Mouse (Mus musculus): ENCODE measurements at regions not wholly inside any gene's neighbourhood (a gene's known extent, or its start where the extent isn't known, plus 50 kb on each side); places are given as distances from the start of the nearest gene placed in this dataset.

DNA sequence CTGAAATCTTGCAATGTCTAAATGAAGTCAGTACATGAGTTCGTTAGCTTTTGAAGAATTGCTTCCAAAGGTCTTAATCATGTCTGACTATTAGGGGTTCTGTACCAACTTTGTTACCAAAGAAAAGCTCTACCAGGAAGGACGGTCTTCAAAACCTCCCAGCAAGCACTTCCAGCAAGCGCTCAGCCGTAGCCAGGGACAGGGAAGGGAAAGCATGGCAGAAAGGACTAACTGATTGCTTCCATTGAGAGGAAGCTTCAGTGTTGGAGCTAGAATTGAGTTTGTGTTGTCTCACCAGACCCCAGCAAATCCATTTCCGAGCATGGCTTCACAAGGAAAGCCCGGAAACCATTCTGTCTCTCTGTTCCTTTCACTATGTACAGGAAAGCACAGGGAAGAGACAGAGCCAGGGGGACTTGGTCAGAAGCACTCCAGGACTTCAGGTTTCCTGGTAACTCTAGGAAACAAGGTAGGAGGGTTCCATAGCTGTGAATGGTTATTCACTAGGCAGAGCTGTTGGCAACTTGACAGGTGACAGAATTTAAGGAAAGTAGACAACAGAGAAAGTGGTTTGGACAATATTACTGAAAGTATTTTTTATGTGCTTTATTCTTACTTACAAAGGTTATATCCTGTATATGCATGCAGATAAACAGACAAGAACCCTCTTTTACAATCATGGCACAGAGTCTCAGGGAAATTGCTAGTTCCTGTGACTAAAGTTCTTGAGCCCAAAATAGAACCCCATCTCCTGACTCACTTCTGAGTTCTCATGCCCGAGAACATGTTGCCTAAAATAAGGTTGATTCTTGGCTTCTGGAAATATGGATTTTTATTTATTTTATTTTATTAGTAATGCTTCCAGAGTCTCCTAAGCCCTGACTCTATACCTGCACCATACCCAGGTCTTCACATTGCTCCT lies 151.5 kb upstream of the Dnajc19 start:
- Histone ChIP-seq H3K9me3 (replicated peaks; ENCODE audit: control insufficient read depth, low read length) (no peaks in the 10 kb centered on the region), H3K27ac (ENCODE audit: low read depth, low read length) (no peak overlapping the region), H3K9ac (ENCODE audit: low read length) (no peak overlapping the region), H3K4me1 (ENCODE audit: control insufficient read depth, insufficient read depth, low read length) (0 out of 2 replicates have a peak, but pooled peaks cover 5% of the 10 kb centered on the region), H3K27me3 (replicated peaks; ENCODE audit: control insufficient read depth, insufficient read depth, low read length) (no peaks in the 10 kb centered on the region), H3K4me3 (ENCODE audit: low read depth, low read length) (no peak overlapping the region), H3K4me2 (ENCODE audit: low read length) (no peak overlapping the region), H3K36me3 (ENCODE audit: control insufficient read depth, insufficient read depth, low read length) (no peaks in the 10 kb centered on the region)
- WGBS: 69% methylated on average over 7 of the region's 7 CpGs
- ATAC-seq: peak; percentile 31; the same call in 1 of the 2 replicates
- DNase-seq (ENCODE audit: low spot score): no peak

DNA sequence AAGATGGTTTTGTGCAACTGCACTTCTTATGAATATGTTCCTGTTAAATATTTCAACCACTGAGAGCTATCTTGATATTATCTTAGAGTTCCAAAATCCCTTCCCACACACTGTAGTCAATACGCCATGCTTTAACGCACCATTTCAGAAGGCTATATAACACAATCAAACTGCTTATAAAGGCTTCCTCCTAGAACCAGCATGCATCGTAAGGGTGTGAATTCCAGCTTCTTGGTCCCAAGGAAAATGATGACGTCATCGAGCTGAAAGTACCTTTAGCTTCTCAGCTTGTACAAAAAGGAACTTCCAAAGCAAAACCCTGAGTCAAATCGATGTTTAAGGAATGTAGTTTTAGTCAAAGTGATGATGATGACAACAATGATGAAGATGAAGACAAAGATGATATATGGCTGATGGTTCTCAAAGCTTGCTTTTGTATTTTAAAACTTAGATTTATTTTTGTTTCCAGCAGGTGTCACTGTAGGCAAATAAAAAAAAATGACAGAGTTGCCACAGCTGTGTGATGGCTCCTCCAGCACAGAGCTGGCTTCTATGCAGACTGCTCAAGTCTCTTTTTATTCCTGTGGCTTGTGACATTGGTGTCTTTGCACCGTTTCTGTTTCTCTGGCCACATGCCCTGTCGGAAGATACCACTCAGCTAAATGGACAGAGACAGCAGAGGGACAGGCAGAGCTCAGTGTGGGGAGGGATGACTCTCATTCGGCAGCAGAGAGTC lies 150.6 kb upstream of the Dnajc19 start:
- ATAC-seq (peak; percentile 91), DNase-seq (ENCODE audit: low spot score) (peak; percentile 86)
- no peaks in the 10 kb centered on the region for H3K36me3 ChIP-seq (ENCODE audit: control insufficient read depth, insufficient read depth, low read length)
- no peak overlapping the region for H3K4me3 ChIP-seq (ENCODE audit: low read depth, low read length)
- no peak overlapping the region for H3K9ac ChIP-seq (ENCODE audit: low read length)
- H3K4me2 ChIP-seq (ENCODE audit: low read length): no peak overlapping the region
- 45% methylated on average over 9 of the region's 9 CpGs for WGBS
- H3K27ac ChIP-seq (ENCODE audit: low read depth, low read length): no peak overlapping the region
- 0 out of 2 replicates have a peak, but pooled peaks cover 5% of the 10 kb centered on the region for H3K4me1 ChIP-seq (ENCODE audit: control insufficient read depth, insufficient read depth, low read length)
- H3K27me3 ChIP-seq (replicated peaks; ENCODE audit: control insufficient read depth, insufficient read depth, low read length): no peaks in the 10 kb centered on the region
- no peaks in the 10 kb centered on the region for H3K9me3 ChIP-seq (replicated peaks; ENCODE audit: control insufficient read depth, low read length)

DNA sequence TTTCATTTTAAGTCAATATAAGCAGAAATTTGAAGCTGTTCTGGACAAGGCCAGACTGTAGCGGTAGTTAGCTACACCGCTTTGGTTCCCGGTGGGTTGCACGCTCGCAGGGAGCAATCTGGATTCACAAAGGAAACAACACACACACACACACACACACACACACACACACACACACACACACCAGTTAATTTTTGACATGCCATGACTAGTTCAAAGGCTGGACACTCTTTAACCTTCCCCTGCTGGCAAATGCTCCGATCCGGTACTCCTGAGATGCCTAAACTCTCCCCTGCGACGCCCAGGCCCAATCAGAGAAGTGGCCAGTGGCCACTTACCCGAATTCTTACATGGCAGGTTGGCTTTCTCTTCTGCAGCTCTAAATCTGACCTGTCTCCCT lies 141.2 kb upstream of the Dnajc19 start:
- no peak overlapping the region for H3K9ac ChIP-seq (ENCODE audit: low read length)
- H3K4me1 ChIP-seq (ENCODE audit: control insufficient read depth, insufficient read depth, low read length): no peaks in the 10 kb centered on the region
- no peak overlapping the region for H3K4me3 ChIP-seq (ENCODE audit: low read depth, low read length)
- ATAC-seq (no peak), DNase-seq (ENCODE audit: low spot score) (no peak)
- no peaks in the 10 kb centered on the region for H3K36me3 ChIP-seq (ENCODE audit: control insufficient read depth, insufficient read depth, low read length)
- no peak overlapping the region for H3K27ac ChIP-seq (ENCODE audit: low read depth, low read length)
- no peak overlapping the region for H3K4me2 ChIP-seq (ENCODE audit: low read length)
- H3K9me3 ChIP-seq (replicated peaks; ENCODE audit: control insufficient read depth, low read length): no peaks in the 10 kb centered on the region
- H3K27me3 ChIP-seq (replicated peaks; ENCODE audit: control insufficient read depth, insufficient read depth, low read length): no peaks in the 10 kb centered on the region
- 88% methylated on average over 10 of the region's 10 CpGs for WGBS

- H3K4me1 ChIP-seq (ENCODE audit: control insufficient read depth, insufficient read depth, low read length): no peaks in the 10 kb centered on the region
- H3K27me3 ChIP-seq (replicated peaks; ENCODE audit: control insufficient read depth, insufficient read depth, low read length): no peaks in the 10 kb centered on the region
- H3K27ac ChIP-seq (ENCODE audit: low read depth, low read length): no peak overlapping the region
- no peak for DNase-seq (ENCODE audit: low spot score)
- WGBS: 82% methylated on average over 10 of the region's 10 CpGs
- H3K4me2 ChIP-seq (ENCODE audit: low read length): no peak overlapping the region
- no peaks in the 10 kb centered on the region for H3K9me3 ChIP-seq (replicated peaks; ENCODE audit: control insufficient read depth, low read length)
- H3K4me3 ChIP-seq (ENCODE audit: low read depth, low read length): no peak overlapping the region
- H3K9ac ChIP-seq (ENCODE audit: low read length): no peak overlapping the region
- no peak for ATAC-seq
- H3K36me3 ChIP-seq (ENCODE audit: control insufficient read depth, insufficient read depth, low read length): no peaks in the 10 kb centered on the region
These were observed 138.7 kb upstream of the Dnajc19 start for GRCm38 (mm10) chr3:34219741-34220310.

DNA sequence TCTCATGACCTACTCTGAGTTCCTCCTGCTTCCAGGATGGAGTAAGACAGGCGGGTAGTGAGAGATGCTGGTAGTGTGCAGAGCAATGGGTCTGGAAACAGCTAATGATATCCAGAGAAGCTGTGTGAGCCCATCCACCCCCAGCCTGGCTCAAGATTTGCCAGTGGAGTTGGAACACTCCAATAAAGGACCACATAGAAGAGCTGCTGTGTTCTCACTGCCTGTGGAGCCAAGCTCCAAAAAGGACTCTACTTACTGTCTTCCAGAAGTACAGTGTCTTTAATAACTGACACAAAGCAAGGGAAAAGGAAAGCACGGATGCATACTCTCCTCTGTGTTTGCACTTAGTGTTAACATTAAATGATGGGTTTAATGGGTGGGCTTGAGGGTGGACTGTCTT lies 138.0 kb upstream of the Dnajc19 start:
- 84% methylated on average over 2 of the region's 2 CpGs for WGBS
- no peak overlapping the region for H3K9ac ChIP-seq (ENCODE audit: low read length)
- H3K27me3 ChIP-seq (replicated peaks; ENCODE audit: control insufficient read depth, insufficient read depth, low read length): no peaks in the 10 kb centered on the region
- DNase-seq (ENCODE audit: low spot score) (no peak), ATAC-seq (no peak)
- no peak overlapping the region for H3K27ac ChIP-seq (ENCODE audit: low read depth, low read length)
- H3K9me3 ChIP-seq (replicated peaks; ENCODE audit: control insufficient read depth, low read length): no peaks in the 10 kb centered on the region
- no peaks in the 10 kb centered on the region for H3K4me1 ChIP-seq (ENCODE audit: control insufficient read depth, insufficient read depth, low read length)
- no peak overlapping the region for H3K4me3 ChIP-seq (ENCODE audit: low read depth, low read length)
- H3K4me2 ChIP-seq (ENCODE audit: low read length): no peak overlapping the region
- no peaks in the 10 kb centered on the region for H3K36me3 ChIP-seq (ENCODE audit: control insufficient read depth, insufficient read depth, low read length)

GRCm38 (mm10) chr3:34217911-34218310 lies 136.8 kb upstream of the Dnajc19 start:
- Histone ChIP-seq H3K27me3 (replicated peaks; ENCODE audit: control insufficient read depth, insufficient read depth, low read length) (no peaks in the 10 kb centered on the region), H3K9me3 (replicated peaks; ENCODE audit: control insufficient read depth, low read length) (no peaks in the 10 kb centered on the region), H3K36me3 (ENCODE audit: control insufficient read depth, insufficient read depth, low read length) (no peaks in the 10 kb centered on the region), H3K4me1 (ENCODE audit: control insufficient read depth, insufficient read depth, low read length) (no peaks in the 10 kb centered on the region), H3K4me2 (ENCODE audit: low read length) (no peak overlapping the region), H3K27ac (ENCODE audit: low read depth, low read length) (no peak overlapping the region), H3K4me3 (ENCODE audit: low read depth, low read length) (no peak overlapping the region), H3K9ac (ENCODE audit: low read length) (no peak overlapping the region)
- DNase-seq (ENCODE audit: low spot score) (no peak), ATAC-seq (no peak)
- WGBS: 82% methylated on average over 4 of the region's 4 CpGs

DNA sequence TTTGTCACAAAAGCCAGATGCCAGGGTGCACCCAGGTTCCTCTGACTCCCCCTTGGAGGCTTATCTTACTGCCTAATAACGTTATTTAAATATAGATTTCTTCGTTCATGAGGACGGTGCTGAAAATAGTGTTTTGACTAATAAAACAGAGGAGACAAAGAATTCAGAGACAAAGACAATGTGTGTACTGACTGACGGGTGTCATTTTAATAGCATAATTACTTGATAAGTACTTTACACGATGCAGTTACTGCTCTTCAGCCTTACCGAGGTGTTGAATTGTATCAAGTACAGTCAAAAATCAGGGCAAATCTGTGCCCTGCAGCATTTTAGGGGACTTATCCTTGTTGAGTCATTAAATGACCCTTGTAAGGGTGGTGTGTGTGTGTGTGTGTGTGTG lies 133.1 kb upstream of the Dnajc19 start:
- Histone ChIP-seq H3K27ac (ENCODE audit: low read depth, low read length) (no peak overlapping the region), H3K27me3 (replicated peaks; ENCODE audit: control insufficient read depth, insufficient read depth, low read length) (no peaks in the 10 kb centered on the region), H3K9ac (ENCODE audit: low read length) (no peak overlapping the region), H3K9me3 (replicated peaks; ENCODE audit: control insufficient read depth, low read length) (no peaks in the 10 kb centered on the region; the same call in 1 of the 2 replicates), H3K4me2 (ENCODE audit: low read length) (no peak overlapping the region), H3K4me3 (ENCODE audit: low read depth, low read length) (no peak overlapping the region), H3K36me3 (ENCODE audit: control insufficient read depth, insufficient read depth, low read length) (0 out of 2 replicates have a peak, but pooled peaks cover 2% of the 10 kb centered on the region), H3K4me1 (ENCODE audit: control insufficient read depth, insufficient read depth, low read length) (no peaks in the 10 kb centered on the region)
- WGBS: 75% methylated on average over 6 of the region's 6 CpGs
- DNase-seq (ENCODE audit: low spot score): no peak
- ATAC-seq: no peak

- no peak overlapping the region for H3K4me2 ChIP-seq (ENCODE audit: low read length)
- H3K27ac ChIP-seq (ENCODE audit: low read depth, low read length): no peak overlapping the region
- H3K27me3 ChIP-seq (replicated peaks; ENCODE audit: control insufficient read depth, insufficient read depth, low read length): no peaks in the 10 kb centered on the region
- H3K9ac ChIP-seq (ENCODE audit: low read length): no peak overlapping the region
- no peak for DNase-seq (ENCODE audit: low spot score)
- H3K4me1 ChIP-seq (ENCODE audit: control insufficient read depth, insufficient read depth, low read length): no peaks in the 10 kb centered on the region
- ATAC-seq: no peak
- no peak overlapping the region for H3K4me3 ChIP-seq (ENCODE audit: low read depth, low read length)
- H3K9me3 ChIP-seq (replicated peaks; ENCODE audit: control insufficient read depth, low read length): no peaks in the 10 kb centered on the region; the same call in 1 of the 2 replicates
- 0 out of 2 replicates have a peak, but pooled peaks cover 2% of the 10 kb centered on the region for H3K36me3 ChIP-seq (ENCODE audit: control insufficient read depth, insufficient read depth, low read length)
- 84% methylated on average over 3 of the region's 3 CpGs for WGBS
These were observed 125.3 kb upstream of the Dnajc19 start for GRCm38 (mm10) chr3:34206454-34206853.

All from forebrain, embryonic 14.5 days (tissue).